Mouse (Mus musculus) testis, adult 2 months (tissue): ENCODE data around the gene Tcf20.

ENCODE experiments used
- CTCF ChIP-seq: fragments of 200-500 bp; IDR thresholded peaks from 2 replicates; pipeline ENCODE4 v1.5.1; 2012; ENCODE audit warnings: low read depth, mild to moderate bottlenecking, inconsistent platforms, low read length, moderate library complexity; ENCODE audit not compliant: control insufficient read depth, insufficient read depth, insufficient replicate concordance
- POLR2A ChIP-seq: fragments of 200-500 bp; IDR thresholded peaks from 2 replicates; pipeline ENCODE4 v1.6.1; 2012; ENCODE audit warnings: low read depth, mild to moderate bottlenecking, inconsistent platforms, low read length, moderate library complexity; ENCODE audit not compliant: control insufficient read depth

- no peak for TF ChIP-seq CTCF
- no peak; the same call in 1 of the 2 replicates for TF ChIP-seq POLR2A
Measured at GRCm38 (mm10) chr15:82898740-82899675, 88.7 kb downstream of the Tcf20 start.
